Mouse (Mus musculus): ENCODE results near the gene Tmem132a. TPM values are rescaled to one million over a fixed set of nuclear protein-coding genes. Genes with fewer than 3 reads are reported as not detected.

Tmem132a gene
- polyA plus RNA-seq, 1 experiment from 2014 or later: 131 TPM

Other genes starting within 250 kb of the Tmem132a start
- gene Vwce, start 235.7 kb downstream of the Tmem132a start, polyA plus RNA-seq (2015; fragmentation: Nextera tagmentation; extraction: Ambion mirVana): 0.27 and 0.91 TPM in 2 replicates
- gene Pga5, start 191.9 kb downstream of the Tmem132a start, polyA plus RNA-seq (2015; fragmentation: Nextera tagmentation; extraction: Ambion mirVana): not detected in 2 replicates
- gene Vps37c, start 181.2 kb downstream of the Tmem132a start, polyA plus RNA-seq (2015; fragmentation: Nextera tagmentation; extraction: Ambion mirVana): 32.1 and 33.3 TPM in 2 replicates
- gene Cd5, start 130.9 kb downstream of the Tmem132a start, polyA plus RNA-seq (2015; fragmentation: Nextera tagmentation; extraction: Ambion mirVana): 0.26 TPM in 1 of 2 replicates, not detected in the other
- gene Cd6, start 39.9 kb downstream of the Tmem132a start, polyA plus RNA-seq (2015; fragmentation: Nextera tagmentation; extraction: Ambion mirVana): not detected in 2 replicates
- gene Slc15a3, start 30.2 kb downstream of the Tmem132a start, polyA plus RNA-seq (2015; fragmentation: Nextera tagmentation; extraction: Ambion mirVana): 0.15 and 0.30 TPM in 2 replicates
- gene Tmem109, start 12.1 kb upstream of the Tmem132a start, polyA plus RNA-seq (2015; fragmentation: Nextera tagmentation; extraction: Ambion mirVana): 33.6 and 35.6 TPM in 2 replicates
- 45.3 and 50.8 TPM in 2 replicates for gene Prpf19, start 25.3 kb upstream of the Tmem132a start, polyA plus RNA-seq (2015; fragmentation: Nextera tagmentation; extraction: Ambion mirVana)
- not detected in 2 replicates for gene Zp1, start 50.7 kb upstream of the Tmem132a start, polyA plus RNA-seq (2015; fragmentation: Nextera tagmentation; extraction: Ambion mirVana)
- 0.06 and 0.17 TPM in 2 replicates for gene Ptgdr2, start 67.2 kb upstream of the Tmem132a start, polyA plus RNA-seq (2015; fragmentation: Nextera tagmentation; extraction: Ambion mirVana)
- 21.2 and 22.9 TPM in 2 replicates for gene Ccdc86, start 79.3 kb upstream of the Tmem132a start, polyA plus RNA-seq (2015; fragmentation: Nextera tagmentation; extraction: Ambion mirVana)
- not detected in 2 replicates for gene Ms4a10, start 104.7 kb upstream of the Tmem132a start, polyA plus RNA-seq (2015; fragmentation: Nextera tagmentation; extraction: Ambion mirVana)
- gene Ms4a15, start 123.3 kb upstream of the Tmem132a start, polyA plus RNA-seq (2015; fragmentation: Nextera tagmentation; extraction: Ambion mirVana): not detected in 2 replicates
- not detected in 2 replicates for gene Ms4a18, start 148.1 kb upstream of the Tmem132a start, polyA plus RNA-seq (2015; fragmentation: Nextera tagmentation; extraction: Ambion mirVana)
- gene Ms4a8a, start 211.2 kb upstream of the Tmem132a start, polyA plus RNA-seq (2015; fragmentation: Nextera tagmentation; extraction: Ambion mirVana): not detected in 2 replicates